Mouse (Mus musculus) T-helper 2 cell (primary cell): Measurements from ENCODE around the gene Bhlhe40.

Experiments used
- in situ Hi-C: fragments of 300-600 bp; cut with MboI, MseI; formaldehyde crosslinking; loops from one replicate; pipeline ENCODE4 v1.15.1; 2025; ENCODE audit warnings: high pct_unique_total_duplicates

Gene Bhlhe40

GRCm38 (mm10) chr6:108662314-108663240 lies 2.1 kb downstream of the Bhlhe40 start:
- in situ Hi-C loops, result loop anchor here (10.0 kb wide), 2 partner anchors 172 to 218 kb away; no protein-coding TSS in a partner anchor

- in situ Hi-C loops, result loop anchor here (10.0 kb wide), 2 partner anchors 171 to 219 kb away; no protein-coding TSS in a partner anchor
Observed at GRCm38 (mm10) chr6:108663241-108664194, 3.1 kb downstream of the Bhlhe40 start.

- in situ Hi-C loops, result loop anchor here (5.0 to 10.0 kb wide), 3 partner anchors 38 to 220 kb away; no protein-coding TSS in a partner anchor
Observed at GRCm38 (mm10) chr6:108664533-108665150, 4.2 kb downstream of the Bhlhe40 start.

- in situ Hi-C loops, result loop anchor here (5.0 to 10.0 kb wide), 3 partner anchors 37 to 221 kb away; no protein-coding TSS in a partner anchor
Observed at GRCm38 (mm10) chr6:108665587-108665986, 5.2 kb downstream of the Bhlhe40 start.

GRCm38 (mm10) chr6:108666648-108667488 lies 6.4 kb downstream of the Bhlhe40 start:
- in situ Hi-C loops, result loop anchor here (5.0 to 10.0 kb wide), 3 partner anchors 35 to 222 kb away; no protein-coding TSS in a partner anchor

GRCm38 (mm10) chr6:108667599-108668021 lies 7.2 kb downstream of the Bhlhe40 start:
- in situ Hi-C loops, result loop anchor here (5.0 to 10.0 kb wide), 3 partner anchors 35 to 223 kb away; no protein-coding TSS in a partner anchor

- in situ Hi-C loops, result loop anchor here (5.0 to 10.0 kb wide), 3 partner anchors 34 to 224 kb away; no protein-coding TSS in a partner anchor
Observed at GRCm38 (mm10) chr6:108668321-108668786, 7.9 kb downstream of the Bhlhe40 start.

- in situ Hi-C loops, result no loop called here
Observed at GRCm38 (mm10) chr6:108670276-108670675, 9.8 kb downstream of the Bhlhe40 start.

- in situ Hi-C loops, result no loop called here
Observed at GRCm38 (mm10) chr6:108670821-108671220, 10.4 kb downstream of the Bhlhe40 start.

GRCm38 (mm10) chr6:108672094-108672493 lies 11.7 kb downstream of the Bhlhe40 start:
- in situ Hi-C loops, result no loop called here

- in situ Hi-C loops, result no loop called here
Observed at GRCm38 (mm10) chr6:108674221-108674620, 13.8 kb downstream of the Bhlhe40 start.

GRCm38 (mm10) chr6:108676783-108677340 lies 16.4 kb downstream of the Bhlhe40 start:
- in situ Hi-C loops, result no loop called here

- in situ Hi-C loops, result no loop called here
Observed at GRCm38 (mm10) chr6:108677697-108678096, 17.3 kb downstream of the Bhlhe40 start.

GRCm38 (mm10) chr6:108678227-108678626 lies 17.8 kb downstream of the Bhlhe40 start:
- in situ Hi-C loops, result no loop called here

- in situ Hi-C loops, result no loop called here
Observed at GRCm38 (mm10) chr6:108680503-108680902, 20.1 kb downstream of the Bhlhe40 start.

- in situ Hi-C loops, result no loop called here
Observed at GRCm38 (mm10) chr6:108681084-108681483, 20.7 kb downstream of the Bhlhe40 start.

- in situ Hi-C loops, result no loop called here
Observed at GRCm38 (mm10) chr6:108683140-108683539, 22.7 kb downstream of the Bhlhe40 start.

- in situ Hi-C loops, result no loop called here
Observed at GRCm38 (mm10) chr6:108684430-108684829, 24.0 kb downstream of the Bhlhe40 start.

GRCm38 (mm10) chr6:108685758-108686355 lies 25.4 kb downstream of the Bhlhe40 start:
- in situ Hi-C loops, result no loop called here
